Mouse (Mus musculus) megakaryocyte, embryonic 14.5 days (primary cell): ENCODE measurements around the gene Hmgcs1.

ENCODE experiments used
- FLI1 ChIP-seq: IDR thresholded peaks from 2 replicates; pipeline ENCODE4 v1.6.1; 2012; ENCODE audit warnings: low read length, inconsistent platforms, mixed read lengths
- GATA1 ChIP-seq: IDR thresholded peaks from 3 replicates; pipeline ENCODE4 v1.6.1; 2012; ENCODE audit warnings: mixed read lengths, low read length, inconsistent platforms, borderline replicate concordance

DNA sequence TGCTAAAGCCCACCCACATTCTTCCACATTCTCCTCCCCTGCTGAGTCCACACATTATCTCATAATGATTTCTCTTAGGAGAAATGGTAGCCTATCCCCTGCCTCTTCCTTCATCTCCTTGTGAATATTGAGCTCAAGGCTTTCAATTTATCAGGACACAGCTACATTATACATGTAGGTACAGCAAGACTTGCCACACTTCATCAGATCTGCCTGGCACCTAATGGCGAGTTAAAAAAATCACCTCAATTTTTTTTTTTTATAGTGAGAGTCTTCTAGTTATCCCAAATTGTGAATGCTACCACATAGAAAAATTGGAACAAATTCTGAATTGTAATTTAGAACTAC lies 40.5 kb upstream of the Hmgcs1 start:
- TF ChIP-seq GATA1 = no peak
- TF ChIP-seq FLI1 = no peak
